ENCODE assay signal across 10 mouse cellular contexts in the genomic region with DNA sequence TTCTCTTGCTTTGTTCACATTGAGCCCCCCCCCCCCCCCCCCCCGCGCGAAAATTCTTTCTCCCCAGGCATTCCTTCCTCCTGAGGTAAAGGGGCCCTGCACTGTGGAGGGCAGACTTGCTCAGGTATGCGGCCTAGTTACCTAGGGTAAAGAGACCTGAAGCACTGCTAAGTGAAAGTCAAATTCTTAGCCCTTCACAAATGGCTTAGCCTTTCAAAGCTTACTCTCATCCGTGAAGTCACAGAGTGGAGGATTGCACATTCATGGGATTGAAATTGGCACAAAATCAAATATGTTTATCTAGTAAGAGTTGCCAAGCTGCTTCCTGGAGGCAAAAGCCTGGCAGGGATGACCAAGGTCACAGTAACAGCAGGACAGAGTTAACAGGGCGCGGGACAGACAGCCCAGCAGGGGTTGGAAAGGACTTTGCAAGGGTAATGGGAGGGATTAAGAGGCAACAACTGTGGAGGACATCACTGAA.
A peak's percentile ranks its signal among the peaks of the same experiment; 100 is the strongest.
DNase-seq lines count a peak whose midpoint lies in the region; ATAC-seq lines count a peak whose summit lies in the region.
"Had no signal": no experiment of that assay in that cellular context is flagged by ENCODE, and none has a peak within 500 bp of the region (broad histone marks: within the 10 kb centered on the region; RNA-seq: fewer than 3 reads in every experiment).

No protein-coding gene starts in this region.

- peaks cover 3% of the 10 kb centered on the region; the same call in 1 of the 2 replicates for H3K4me1 ChIP-seq in hindbrain, embryonic 14.5 days (replicated peaks; ENCODE audit: control insufficient read depth, insufficient read depth, low read length)
- H3K4me1 ChIP-seq in hindbrain, embryonic 11.5 days (replicated peaks; ENCODE audit: control insufficient read depth, insufficient read depth, low read length), result no peaks in the 10 kb centered on the region
- H3K4me1 ChIP-seq in embryonic facial prominence, embryonic 14.5 days (ENCODE audit: control insufficient read depth, insufficient read depth, low read length), result 0 out of 2 replicates have a peak, but pooled peaks cover 4% of the 10 kb centered on the region
- H3K4me1 ChIP-seq in midbrain, embryonic 14.5 days (ENCODE audit: control insufficient read depth, insufficient read depth, low read length), result no peaks in the 10 kb centered on the region

- WGBS in hindbrain, embryonic 14.5 days, result 29% methylated on average over 5 of the region's 7 CpGs
- 18% methylated on average over 6 of the region's 7 CpGs for WGBS in hindbrain, embryonic 11.5 days
- WGBS in embryonic facial prominence, embryonic 14.5 days, result 26% methylated on average over 5 of the region's 7 CpGs
- WGBS in midbrain, embryonic 14.5 days, result 15% methylated on average over 5 of the region's 7 CpGs

- H3K9me3 ChIP-seq in hindbrain, embryonic 14.5 days (ENCODE audit: control insufficient read depth, low read length), result no peaks in the 10 kb centered on the region
- no peaks in the 10 kb centered on the region for H3K9me3 ChIP-seq in hindbrain, embryonic 11.5 days (ENCODE audit: control insufficient read depth, low read length)
- 0 out of 2 replicates have a peak, but pooled peaks cover 8% of the 10 kb centered on the region for H3K9me3 ChIP-seq in embryonic facial prominence, embryonic 14.5 days (ENCODE audit: control insufficient read depth, low read length)
- H3K9me3 ChIP-seq in midbrain, embryonic 14.5 days (ENCODE audit: control insufficient read depth, low read length), result no peaks in the 10 kb centered on the region; the same call in 1 of the 2 replicates

- DNase-seq in hindbrain, embryonic 14.5 days (ENCODE audit: low spot score), result no peak
- DNase-seq in hindbrain, embryonic 11.5 days (ENCODE audit: low spot score), result no peak
- DNase-seq in embryonic facial prominence, embryonic 14.5 days (ENCODE audit: low spot score), result peak; percentile 14
- DNase-seq in kidney, adult 11 months, result peak; percentile 84
- DNase-seq in midbrain, embryonic 14.5 days, result peak; percentile 25
- DNase-seq in urinary bladder, postnatal 4 days (ENCODE audit: low spot score in 2 of 2), result no peak
- no peak for DNase-seq in liver

- H3K36me3 ChIP-seq in hindbrain, embryonic 14.5 days (replicated peaks; ENCODE audit: control insufficient read depth, insufficient read depth), result no peaks in the 10 kb centered on the region
- H3K36me3 ChIP-seq in hindbrain, embryonic 11.5 days (ENCODE audit: control insufficient read depth, insufficient read depth, low read length), result no peaks in the 10 kb centered on the region
- no peaks in the 10 kb centered on the region for H3K36me3 ChIP-seq in embryonic facial prominence, embryonic 14.5 days (ENCODE audit: control insufficient read depth, insufficient read depth, low read length)
- no peaks in the 10 kb centered on the region for H3K36me3 ChIP-seq in midbrain, embryonic 14.5 days (ENCODE audit: control insufficient read depth, insufficient read depth, low read length)

- ATAC-seq in hindbrain, embryonic 14.5 days (ENCODE audit: low FRiP score), result peak; percentile 17; the same call in 1 of the 2 replicates
- no peak for ATAC-seq in hindbrain, embryonic 11.5 days (ENCODE audit: low FRiP score)
- peak; percentile 72 for ATAC-seq in embryonic facial prominence, embryonic 14.5 days (ENCODE audit: low read depth)
- ATAC-seq in midbrain, embryonic 14.5 days (ENCODE audit: low FRiP score, low TSS enrichment), result no peak
- ATAC-seq in erythroid progenitor cell, adult 5-6 weeks (replicated peaks; ENCODE audit: low FRiP score, poor library complexity, severe bottlenecking), result no peak
- ATAC-seq: inflammation-experienced regulatory T-cells, adult 6 months had no signal

- H3K4me2 ChIP-seq in hindbrain, embryonic 14.5 days (replicated peaks), result no peak overlapping the region
- H3K4me2 ChIP-seq in hindbrain, embryonic 11.5 days (replicated peaks; ENCODE audit: low read depth, low read length), result no peak overlapping the region
- no peak overlapping the region for H3K4me2 ChIP-seq in embryonic facial prominence, embryonic 14.5 days (ENCODE audit: low read depth, low read length)
- no peak overlapping the region for H3K4me2 ChIP-seq in midbrain, embryonic 14.5 days (ENCODE audit: low read length)

- H3K9ac ChIP-seq in hindbrain, embryonic 14.5 days, result no peak overlapping the region
- no peak overlapping the region for H3K9ac ChIP-seq in hindbrain, embryonic 11.5 days (ENCODE audit: low read depth, low read length)
- no peak overlapping the region for H3K9ac ChIP-seq in embryonic facial prominence, embryonic 14.5 days (ENCODE audit: low read depth, low read length)
- H3K9ac ChIP-seq in midbrain, embryonic 14.5 days (replicated peaks; ENCODE audit: low read length), result no peak overlapping the region

- H3K27me3 ChIP-seq in hindbrain, embryonic 14.5 days (ENCODE audit: control insufficient read depth, insufficient read depth, low read length), result no peaks in the 10 kb centered on the region
- H3K27me3 ChIP-seq in hindbrain, embryonic 11.5 days (ENCODE audit: control insufficient read depth, insufficient read depth, low read length), result no peaks in the 10 kb centered on the region
- H3K27me3 ChIP-seq in embryonic facial prominence, embryonic 14.5 days (replicated peaks; ENCODE audit: control insufficient read depth, insufficient read depth, low read length), result no peaks in the 10 kb centered on the region
- no peaks in the 10 kb centered on the region for H3K27me3 ChIP-seq in midbrain, embryonic 14.5 days (ENCODE audit: control insufficient read depth, insufficient read depth, low read length)
- H3K27me3 ChIP-seq: CH12.LX had no signal

- no peak overlapping the region for H3K27ac ChIP-seq in hindbrain, embryonic 14.5 days
- H3K27ac ChIP-seq in hindbrain, embryonic 11.5 days (ENCODE audit: low read depth, low read length), result no peak overlapping the region
- H3K27ac ChIP-seq in embryonic facial prominence, embryonic 14.5 days (replicated peaks; ENCODE audit: low read depth, low read length), result no peak overlapping the region
- no peak overlapping the region for H3K27ac ChIP-seq in midbrain, embryonic 14.5 days (replicated peaks; ENCODE audit: low read depth, low read length)

- no peak overlapping the region for H3K4me3 ChIP-seq in hindbrain, embryonic 14.5 days (replicated peaks; ENCODE audit: low read length)
- H3K4me3 ChIP-seq in hindbrain, embryonic 11.5 days (ENCODE audit: low read depth, low read length), result no peak overlapping the region
- no peak overlapping the region for H3K4me3 ChIP-seq in embryonic facial prominence, embryonic 14.5 days (ENCODE audit: low read depth, low read length)
- no peak overlapping the region for H3K4me3 ChIP-seq in midbrain, embryonic 14.5 days (replicated peaks; ENCODE audit: low read depth, low read length)

Comparison
In these comparisons a context has a peak if more than half of its experiments do, and no peak if none do; other contexts are left out.
1. ATAC-seq: peak in hindbrain, embryonic 14.5 days (single experiment) and embryonic facial prominence, embryonic 14.5 days (single experiment); none in hindbrain, embryonic 11.5 days (single experiment), midbrain, embryonic 14.5 days (single experiment) and erythroid progenitor cell, adult 5-6 weeks (single experiment).
2. DNase-seq: peak in embryonic facial prominence, embryonic 14.5 days (single experiment), kidney, adult 11 months (single experiment) and midbrain, embryonic 14.5 days (single experiment); none in hindbrain, embryonic 14.5 days (single experiment), hindbrain, embryonic 11.5 days (single experiment), urinary bladder, postnatal 4 days (0 of 2) and liver (single experiment).